Mouse (Mus musculus) spleen, postnatal 4 days (tissue): ENCODE data around the gene Sh3bp4.

ENCODE experiments used
- DNase-seq, 2 experiments: peaks; one replicate each; pipeline ENCODE4 v3.0.0; 2022; ENCODE audit warnings: low spot score in 2 of 2

Gene Sh3bp4

DNA sequence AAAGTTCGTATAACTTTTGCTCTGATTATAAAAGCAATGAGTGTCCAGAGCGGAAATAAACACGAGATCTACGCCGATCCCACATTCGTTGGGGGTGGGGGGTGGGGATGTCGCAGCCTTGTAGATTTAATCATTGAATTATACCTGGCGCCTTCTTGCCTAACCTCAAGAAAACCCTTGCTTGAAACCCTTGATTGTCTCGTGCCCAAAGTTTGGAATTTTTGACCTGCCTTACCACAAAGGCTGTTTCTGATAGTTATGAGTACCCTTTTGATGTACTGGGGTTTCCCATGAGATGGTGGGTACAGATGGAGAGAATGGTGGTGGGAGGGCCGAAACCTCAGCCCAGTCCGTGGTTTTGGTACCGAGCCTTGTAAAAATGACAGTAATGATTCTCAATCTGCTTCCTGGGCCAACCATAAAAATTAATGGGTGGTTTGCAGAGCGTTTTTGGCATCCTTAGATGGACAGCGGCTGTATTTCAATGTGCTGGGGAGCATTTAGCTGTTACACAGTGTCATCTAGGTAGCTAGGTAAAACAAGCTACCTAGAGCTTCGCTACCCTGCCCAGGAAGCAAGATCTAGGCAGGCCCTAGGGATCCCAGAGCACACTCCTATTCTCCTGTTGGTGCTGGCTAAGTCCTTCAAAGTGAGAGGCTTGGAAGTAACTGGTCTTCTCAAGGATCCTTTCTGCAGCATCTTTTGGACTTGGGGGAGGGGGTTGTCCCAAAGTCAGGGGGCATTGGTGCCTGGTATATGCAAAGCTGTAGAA lies 1.3 kb downstream of the Sh3bp4 start:
- DNase-seq = no peak

- DNase-seq = no peak
Measured at GRCm38 (mm10) chr1:89072143-89072990, 2.2 kb downstream of the Sh3bp4 start.

GRCm38 (mm10) chr1:89073291-89073846 lies 3.2 kb downstream of the Sh3bp4 start:
- no peak for DNase-seq

GRCm38 (mm10) chr1:89074678-89075077 lies 4.5 kb downstream of the Sh3bp4 start:
- DNase-seq = no peak

- no peak for DNase-seq
Measured at GRCm38 (mm10) chr1:89075120-89075519, 4.9 kb downstream of the Sh3bp4 start.

- no peak for DNase-seq
Measured at GRCm38 (mm10) chr1:89076777-89077176, 6.6 kb downstream of the Sh3bp4 start.

DNA sequence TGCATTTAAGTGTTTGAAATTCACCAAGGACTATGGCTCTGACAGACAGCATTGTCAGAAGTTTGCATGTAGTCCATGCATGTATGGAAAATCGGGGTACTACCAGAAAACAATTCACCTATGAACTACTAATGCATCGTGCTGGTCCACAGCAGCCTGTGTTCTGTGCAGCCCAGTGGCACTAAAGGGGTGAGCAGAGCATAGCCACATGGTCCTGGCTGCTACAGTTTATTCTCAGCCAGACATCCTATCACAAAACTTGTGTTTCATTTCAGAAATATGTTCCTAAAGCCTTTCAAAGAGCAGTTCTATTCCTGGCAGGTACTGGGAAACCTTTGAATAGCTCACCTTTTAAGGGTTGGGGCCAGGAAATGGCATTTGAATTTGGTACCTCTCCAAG lies 8.0 kb downstream of the Sh3bp4 start:
- DNase-seq = no peak

DNA sequence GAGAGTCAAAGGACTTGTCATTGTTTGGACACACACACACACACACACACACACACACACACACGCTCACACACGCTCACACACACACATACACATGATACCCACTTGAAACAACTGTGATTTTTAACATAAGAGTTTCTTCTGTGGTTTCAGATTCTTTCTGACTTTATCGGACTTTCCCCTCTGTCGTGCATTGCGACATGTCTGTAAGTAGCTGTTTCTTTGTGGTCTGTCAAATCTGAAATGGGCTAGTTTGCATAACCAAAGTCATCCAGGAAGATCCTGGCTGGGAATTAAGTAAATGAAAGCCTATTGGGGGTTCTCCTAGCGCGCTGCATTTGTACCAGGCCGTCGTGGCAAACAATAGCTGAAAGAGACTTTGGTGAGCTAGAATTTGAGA lies 8.5 kb downstream of the Sh3bp4 start:
- no peak for DNase-seq

- DNase-seq = no peak
Measured at GRCm38 (mm10) chr1:89079239-89079638, 9.0 kb downstream of the Sh3bp4 start.

GRCm38 (mm10) chr1:89080371-89080770 lies 10.2 kb downstream of the Sh3bp4 start:
- no peak for DNase-seq

GRCm38 (mm10) chr1:89080795-89081194 lies 10.6 kb downstream of the Sh3bp4 start:
- no peak for DNase-seq

DNA sequence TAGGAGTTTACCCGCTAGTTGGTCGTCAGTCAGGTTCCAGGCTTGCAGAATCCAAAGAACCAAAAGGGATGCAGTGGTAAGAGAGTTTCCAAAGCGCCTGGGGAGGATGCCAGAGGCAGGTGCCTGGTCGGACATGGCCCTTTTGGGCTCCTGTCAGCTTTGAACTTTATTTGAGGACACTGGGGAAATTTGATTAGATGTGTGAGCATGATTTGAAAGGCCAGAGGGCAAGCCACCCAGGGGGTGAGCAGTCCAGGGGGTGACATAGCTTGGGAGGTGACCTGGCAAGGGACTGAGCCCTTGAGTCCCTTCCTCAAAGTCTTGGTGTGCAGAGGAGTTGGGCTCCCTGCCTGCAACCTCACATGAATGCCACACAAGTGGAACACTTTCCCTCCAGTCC lies 11.2 kb downstream of the Sh3bp4 start:
- DNase-seq = no peak

- DNase-seq = no peak
Measured at GRCm38 (mm10) chr1:89082171-89082882, 12.1 kb downstream of the Sh3bp4 start.

- DNase-seq = no peak
Measured at GRCm38 (mm10) chr1:89086575-89087153, 16.4 kb downstream of the Sh3bp4 start.

DNA sequence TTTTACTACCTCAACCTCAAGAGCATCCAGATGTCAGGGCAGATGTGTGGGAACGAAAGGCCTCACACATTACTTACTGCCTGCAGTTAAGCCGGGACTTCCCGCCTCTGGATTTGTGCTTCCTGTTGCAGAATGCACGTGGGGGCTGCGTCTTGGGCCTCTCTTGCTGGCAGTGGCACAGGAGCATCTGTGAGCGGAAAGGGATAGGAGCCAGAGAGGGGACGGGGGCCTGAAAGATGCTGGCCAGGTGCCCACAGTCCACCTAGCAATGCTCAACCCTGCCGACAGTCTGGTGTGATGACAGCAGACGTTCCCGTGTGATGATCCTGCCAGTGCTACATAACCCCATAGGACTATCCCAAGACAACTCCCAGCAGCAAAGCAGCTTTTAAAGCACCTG lies 17.9 kb downstream of the Sh3bp4 start:
- DNase-seq = no peak

DNA sequence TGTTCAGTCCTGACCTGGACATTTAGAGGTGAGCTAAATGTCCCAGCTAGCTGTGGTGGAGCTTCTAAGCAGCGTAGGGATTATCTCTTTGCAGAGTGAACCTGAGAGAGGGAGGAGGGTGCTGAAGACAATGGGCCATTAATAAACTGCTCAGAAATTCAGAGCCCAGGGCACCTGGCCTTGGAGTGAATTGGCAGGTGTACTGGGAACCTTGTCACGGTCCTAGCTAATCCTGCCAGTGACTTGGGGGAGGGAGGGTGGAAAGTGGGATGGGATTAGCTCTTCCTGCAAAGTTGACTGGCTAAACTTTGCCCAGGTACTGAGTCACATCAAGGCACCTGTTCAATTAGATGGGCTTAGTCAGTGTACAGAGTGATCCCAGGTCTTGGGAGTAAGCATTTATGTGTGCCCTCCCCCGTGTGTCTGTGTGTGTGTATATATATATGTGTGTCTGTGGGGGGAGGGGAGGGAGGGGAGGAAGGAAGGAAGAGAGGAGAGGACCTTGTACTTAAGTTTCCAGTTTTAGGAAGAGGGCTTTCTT lies 18.6 kb downstream of the Sh3bp4 start:
- no peak for DNase-seq

DNA sequence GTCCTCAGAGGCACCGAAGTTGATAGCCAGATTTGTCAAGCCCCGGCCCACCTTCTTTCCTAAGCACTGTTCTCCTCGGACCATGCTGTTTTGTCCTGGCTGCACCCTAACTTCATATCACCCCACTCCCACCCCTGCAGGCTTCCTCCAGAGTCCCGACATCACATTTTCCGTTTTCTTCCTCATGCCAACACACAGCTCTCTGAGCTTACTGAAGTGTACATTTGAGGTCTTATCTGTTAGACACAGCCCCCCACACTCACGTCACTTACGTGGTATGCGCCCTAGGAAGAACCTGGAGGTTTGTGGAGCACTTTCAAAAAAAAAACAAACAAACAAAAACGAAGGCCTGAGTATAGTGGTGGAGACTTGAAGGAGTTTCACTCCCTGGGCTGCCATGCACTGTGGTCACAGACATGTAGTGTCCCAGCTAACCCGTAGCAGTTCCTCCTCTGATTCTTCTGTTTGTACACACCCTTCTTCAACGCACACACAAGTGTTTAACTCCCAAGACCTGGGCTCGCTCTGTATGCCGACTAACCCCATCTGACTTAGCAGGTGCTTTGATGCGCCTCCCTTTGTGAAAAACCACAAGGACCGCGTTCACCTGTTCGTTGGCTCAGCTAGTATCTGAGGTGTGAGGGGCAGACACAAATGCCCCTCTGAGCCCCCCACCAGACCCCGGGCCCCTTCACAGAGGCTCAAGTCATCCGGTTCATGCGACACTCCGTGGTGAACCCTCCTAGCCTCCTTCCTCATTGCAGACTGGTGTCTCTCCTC lies 19.8 kb downstream of the Sh3bp4 start:
- DNase-seq = no peak

- DNase-seq = no peak
Measured at GRCm38 (mm10) chr1:89090676-89091075, 20.5 kb downstream of the Sh3bp4 start.

GRCm38 (mm10) chr1:89092019-89092418 lies 21.8 kb downstream of the Sh3bp4 start:
- DNase-seq = no peak

GRCm38 (mm10) chr1:89092442-89092991 lies 22.3 kb downstream of the Sh3bp4 start:
- DNase-seq = no peak
